Mouse (Mus musculus) limb, embryonic 15.5 days (tissue): ENCODE measurements around the gene Tmem41a. TPM values are rescaled to one million over a fixed set of nuclear protein-coding genes. Genes with fewer than 3 reads are reported as not detected.

Source experiments
- ATAC-seq: fragments of 200-750 bp; cut with Nextera tagmentation; 2 replicates; pipeline ENCODE4 v1.8.0; 2017; ENCODE audit warnings: low read depth, moderate TSS enrichment; ENCODE audit not compliant: insufficient number of reproducible peaks, low FRiP score, low TSS enrichment
- H3K27ac ChIP-seq: fragments of 300-500 bp; sonication (generic); 2 replicates; pipeline ENCODE4 v1.5.1; 2015; ENCODE audit warnings: moderate library complexity, mild to moderate bottlenecking, inconsistent platforms
- H3K27me3 ChIP-seq: fragments of 300-500 bp; sonication (generic); 2 replicates; pipeline ENCODE4 v1.6.1; 2015; ENCODE audit warnings: inconsistent platforms
- H3K36me3 ChIP-seq: fragments of 300-500 bp; sonication (generic); 2 replicates; pipeline ENCODE4 v1.6.1; 2015; ENCODE audit warnings: inconsistent platforms
- H3K4me1 ChIP-seq: fragments of 300-500 bp; sonication (generic); 2 replicates; pipeline ENCODE4 v1.6.1; 2015; ENCODE audit warnings: inconsistent platforms
- H3K4me2 ChIP-seq: fragments of 300-500 bp; sonication (generic); 2 replicates; pipeline ENCODE4 v1.6.1; 2015; ENCODE audit warnings: mild to moderate bottlenecking, inconsistent platforms
- H3K4me3 ChIP-seq: fragments of 300-500 bp; sonication (generic); 2 replicates; pipeline ENCODE4 v1.5.1; 2015; ENCODE audit warnings: mild to moderate bottlenecking, inconsistent platforms
- H3K9ac ChIP-seq: fragments of 300-500 bp; sonication (generic); 2 replicates; pipeline ENCODE4 v1.6.1; 2015; ENCODE audit warnings: inconsistent platforms
- H3K9me3 ChIP-seq: fragments of 300-500 bp; sonication (generic); 2 replicates; pipeline ENCODE4 v1.6.1; 2016; ENCODE audit warnings: inconsistent platforms
- WGBS: fragments of 180-500 bp; shearing (Covaris S2); methylation state at CpG from one replicate; pipeline ENCODE4 v1.1.7; 2015; 5-methylcytosine and 5-hydroxymethylcytosine counted together
- polyA plus RNA-seq: library from polyadenylated mRNA; unstranded; fragments of >200 nt; fragmentation: Nextera tagmentation; extraction: Ambion mirVana; gene quantifications from 2 replicates; pipeline ENCODE4 v1.2.1, GENCODE M21; 2015

Gene Tmem41a
- polyA plus RNA-seq, 1 experiment from 2014 or later: 40.8 TPM

DNA sequence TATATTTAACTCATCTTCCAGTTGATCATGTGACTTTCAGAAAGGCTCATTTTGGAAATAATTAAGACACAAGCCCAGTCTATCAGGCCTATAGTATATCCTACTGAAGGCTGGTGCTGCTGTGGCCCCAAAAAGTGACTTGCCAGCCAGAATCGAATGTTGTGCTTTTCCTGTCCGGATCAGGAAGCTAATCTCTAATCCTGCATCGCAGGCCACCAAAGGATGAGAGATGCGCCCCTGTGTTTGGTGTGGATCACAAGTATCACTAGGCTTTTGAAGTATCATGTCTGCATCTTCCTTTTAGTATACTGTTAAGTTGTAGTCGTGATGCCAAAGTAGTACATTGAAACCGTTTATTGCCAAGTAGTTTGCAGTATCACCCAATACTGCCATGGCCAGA, 53.5 kb downstream of the Tmem41a start:
- WGBS: 88% methylated on average over 6 of the region's 6 CpGs
- Histone ChIP-seq H3K36me3 (0 out of 2 replicates have a peak, but pooled peaks cover 4% of the 10 kb centered on the region), H3K9ac (no peak overlapping the region), H3K4me2 (no peak overlapping the region), H3K4me3 (no peak overlapping the region), H3K4me1 (no peaks in the 10 kb centered on the region), H3K9me3 (no peaks in the 10 kb centered on the region), H3K27me3 (no peaks in the 10 kb centered on the region), H3K27ac (no peak overlapping the region)
- no peak for ATAC-seq

DNA sequence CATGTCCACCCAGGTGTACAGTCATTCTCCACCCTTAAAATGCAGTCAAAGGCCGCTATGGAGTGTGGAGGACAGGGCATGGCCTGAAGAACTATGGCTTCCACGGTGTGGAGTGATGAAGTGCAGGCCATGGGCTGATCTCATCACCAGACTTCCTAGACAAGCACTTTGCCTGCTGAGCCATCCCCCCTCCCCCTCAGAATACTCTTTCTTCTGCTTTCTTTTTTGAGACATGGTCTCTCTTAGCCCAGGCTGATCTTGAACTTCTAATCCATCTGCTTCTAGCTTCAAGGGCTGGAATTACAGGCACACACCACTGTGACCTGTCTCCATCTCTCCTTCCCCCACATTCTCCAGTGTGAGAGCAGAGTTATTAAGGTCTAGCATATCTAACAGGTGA, 59.8 kb downstream of the Tmem41a start:
- WGBS: 85% methylated on average over 2 of the region's 2 CpGs
- Histone ChIP-seq H3K9ac (no peak overlapping the region), H3K9me3 (no peaks in the 10 kb centered on the region), H3K4me3 (no peak overlapping the region), H3K4me2 (no peak overlapping the region), H3K36me3 (0 out of 2 replicates have a peak, but pooled peaks cover 4% of the 10 kb centered on the region), H3K4me1 (no peaks in the 10 kb centered on the region), H3K27ac (no peak overlapping the region), H3K27me3 (no peaks in the 10 kb centered on the region)
- ATAC-seq: no peak

Other genes with a start within 250 kb of the Tmem41a start
- 2.4 and 2.7 TPM in 2 replicates for gene Ehhadh, start 159.7 kb downstream of the Tmem41a start, polyA plus RNA-seq
- gene Map3k13, start 153.2 kb downstream of the Tmem41a start, polyA plus RNA-seq: 0.55 and 0.61 TPM in 2 replicates
- gene Liph, start 48.1 kb upstream of the Tmem41a start, polyA plus RNA-seq: 11.2 and 11.5 TPM in 2 replicates
- gene Senp2, start 61.9 kb upstream of the Tmem41a start, polyA plus RNA-seq: 38.4 and 41.3 TPM in 2 replicates
- 76.4 and 84.3 TPM in 2 replicates for gene Igf2bp2, start 215.7 kb upstream of the Tmem41a start, polyA plus RNA-seq